Mouse (Mus musculus): Measurements from ENCODE around the gene Cacnb4.

Gene Cacnb4

GRCm38 (mm10) chr2:52421197-52421596 lies 255.4 kb downstream of the Cacnb4 start:
- no peak for DNase-seq

GRCm38 (mm10) chr2:52420001-52420710 lies 256.5 kb downstream of the Cacnb4 start:
- DNase-seq, result no peak

- DNase-seq, result no peak
Observed at GRCm38 (mm10) chr2:52419295-52419694, 257.3 kb downstream of the Cacnb4 start.

- DNase-seq, result no peak
Observed at GRCm38 (mm10) chr2:52412524-52413037, 264.1 kb downstream of the Cacnb4 start.

GRCm38 (mm10) chr2:52406480-52406879 lies 270.2 kb downstream of the Cacnb4 start:
- DNase-seq, result no peak

GRCm38 (mm10) chr2:52405238-52405637 lies 271.4 kb downstream of the Cacnb4 start:
- DNase-seq, result no peak

GRCm38 (mm10) chr2:52394529-52394928 lies 282.1 kb downstream of the Cacnb4 start:
- DNase-seq, result no peak

GRCm38 (mm10) chr2:52390415-52390975 lies 286.1 kb downstream of the Cacnb4 start:
- DNase-seq, result no peak

- no peak for DNase-seq
Observed at GRCm38 (mm10) chr2:52389975-52390374, 286.7 kb downstream of the Cacnb4 start.

GRCm38 (mm10) chr2:52386451-52386850 lies 290.2 kb downstream of the Cacnb4 start:
- no peak for DNase-seq

- no peak for DNase-seq
Observed at GRCm38 (mm10) chr2:52386037-52386436, 290.6 kb downstream of the Cacnb4 start.

GRCm38 (mm10) chr2:52378848-52379261 lies 297.8 kb downstream of the Cacnb4 start:
- DNase-seq, result no peak

GRCm38 (mm10) chr2:52378448-52378804 lies 298.2 kb downstream of the Cacnb4 start, which contains the start of gene Neb:
TSS of gene Neb (minus strand) at chr2:52378474.
- no peak for DNase-seq
